Mouse (Mus musculus): ENCODE data around the gene Adgrb3. TPM values are rescaled to one million over a fixed set of nuclear protein-coding genes. Genes with fewer than 3 reads are reported as not detected.
"Not testable (repeated sequence)": the region's sequence is repeated elsewhere in the genome, so short reads cannot be mapped to it uniquely, and the experiment has no call there.

The Adgrb3 gene
- polyA plus RNA-seq, 1 experiment from 2014 or later = 62.0 TPM

DNA sequence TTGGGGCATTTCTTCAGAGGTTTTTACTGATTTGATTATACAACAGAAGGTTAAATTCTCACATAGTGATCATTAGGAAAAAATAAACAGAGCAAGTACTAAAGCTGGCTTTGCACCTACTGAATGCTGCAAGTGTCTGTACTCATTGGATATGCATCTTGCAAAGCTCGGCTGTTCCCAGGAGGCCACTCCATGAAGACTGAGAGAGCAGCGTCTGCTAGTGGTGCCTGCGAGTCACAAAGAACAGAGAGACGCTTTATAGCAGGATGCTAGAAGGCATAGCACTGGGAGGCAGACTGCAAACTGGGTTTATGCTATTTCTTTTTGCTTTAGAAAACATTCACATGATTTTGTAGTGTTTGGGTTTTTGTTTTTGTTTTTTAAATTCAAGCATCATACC is 325.2 kb downstream of the Adgrb3 start:
- H3K9ac ChIP-seq = 0 out of 2 replicates have a peak overlapping the region, but pooled peaks have one; percentile 31
- no peaks in the 10 kb centered on the region for H3K9me3 ChIP-seq (ENCODE audit: control insufficient read depth, low read length)
- H3K4me1 ChIP-seq (replicated peaks; ENCODE audit: control insufficient read depth, insufficient read depth, low read length) = peaks cover 13% of the 10 kb centered on the region; the same call in 1 of the 2 replicates
- WGBS = 4% methylated on average over 4 of the region's 4 CpGs
- H3K36me3 ChIP-seq (replicated peaks; ENCODE audit: control insufficient read depth, insufficient read depth) = no peaks in the 10 kb centered on the region
- DNase-seq (ENCODE audit: low spot score) (peak; percentile 82), ATAC-seq (ENCODE audit: low FRiP score) (peak; percentile 90)
- no peak overlapping the region for H3K4me3 ChIP-seq (replicated peaks; ENCODE audit: low read length)
- peak overlapping the region; percentile 18 for H3K4me2 ChIP-seq (replicated peaks)
- no peaks in the 10 kb centered on the region for H3K27me3 ChIP-seq (ENCODE audit: control insufficient read depth, insufficient read depth, low read length)
- peak overlapping the region; percentile 80 for H3K27ac ChIP-seq

DNA sequence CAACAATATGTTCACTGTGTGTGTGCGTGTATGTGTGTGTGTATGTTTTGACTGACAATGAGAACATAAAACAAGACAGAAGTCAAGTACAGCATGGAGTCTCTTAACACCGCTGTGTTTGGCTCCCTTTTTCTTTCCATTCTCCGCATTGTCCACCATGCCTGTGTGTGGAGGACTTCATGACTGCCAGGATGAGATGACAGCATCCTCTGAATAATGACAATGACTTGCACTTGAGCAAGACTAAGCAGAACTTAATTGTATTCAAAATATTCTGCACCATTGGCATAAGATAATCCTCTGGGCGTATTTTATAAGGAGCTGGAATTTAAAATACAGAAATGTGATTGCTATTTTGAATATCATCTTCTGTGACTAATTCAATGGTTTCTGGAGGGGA is 326.0 kb downstream of the Adgrb3 start:
- DNase-seq (ENCODE audit: low spot score) (no peak), ATAC-seq (ENCODE audit: low FRiP score) (no peak)
- WGBS = 73% methylated on average over 4 of the region's 4 CpGs
- H3K9me3 ChIP-seq (ENCODE audit: control insufficient read depth, low read length) = no peaks in the 10 kb centered on the region
- no peaks in the 10 kb centered on the region for H3K36me3 ChIP-seq (replicated peaks; ENCODE audit: control insufficient read depth, insufficient read depth)
- no peak overlapping the region for H3K9ac ChIP-seq
- H3K4me3 ChIP-seq (replicated peaks; ENCODE audit: low read length) = no peak overlapping the region
- no peaks in the 10 kb centered on the region for H3K27me3 ChIP-seq (ENCODE audit: control insufficient read depth, insufficient read depth, low read length)
- peak overlapping the region; percentile 80; the same call in 1 of the 2 replicates for H3K27ac ChIP-seq
- no peak overlapping the region for H3K4me2 ChIP-seq (replicated peaks)
- H3K4me1 ChIP-seq (replicated peaks; ENCODE audit: control insufficient read depth, insufficient read depth, low read length) = peaks cover 13% of the 10 kb centered on the region; the same call in 1 of the 2 replicates

DNA sequence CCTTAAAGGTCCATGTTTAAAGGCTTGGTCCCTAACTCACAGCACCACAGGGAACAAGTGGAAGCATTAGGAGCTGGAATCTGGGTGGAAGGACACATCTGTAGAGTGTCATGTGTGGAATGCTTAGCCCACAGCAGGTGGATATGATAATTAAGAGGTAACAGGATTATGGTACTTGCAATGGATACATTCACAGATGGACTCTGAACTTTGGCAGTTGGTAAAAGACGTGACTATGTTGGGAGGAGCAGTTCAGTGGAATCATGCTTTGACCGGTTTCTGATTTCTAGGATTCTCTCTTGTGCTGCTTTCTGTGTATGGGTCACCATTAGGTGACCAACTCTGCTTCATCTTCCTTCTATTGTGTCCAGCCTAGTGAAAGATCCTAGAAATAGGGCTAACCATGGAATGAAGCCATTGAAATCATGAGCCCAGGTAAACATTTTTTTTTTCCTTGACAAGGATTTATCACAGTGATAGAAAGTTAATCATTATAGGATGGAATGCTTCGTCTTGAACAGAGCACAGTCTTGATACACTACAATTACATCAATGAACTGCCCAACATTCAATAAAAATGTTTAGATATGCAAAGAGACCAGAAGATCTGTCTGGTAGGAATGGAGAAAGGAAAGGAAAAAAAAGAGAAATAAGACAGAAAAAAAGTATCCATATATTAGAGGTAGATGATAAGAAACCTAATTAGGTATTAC is 334.1 kb downstream of the Adgrb3 start:
- no peaks in the 10 kb centered on the region for H3K4me1 ChIP-seq (replicated peaks; ENCODE audit: control insufficient read depth, insufficient read depth, low read length)
- no peaks in the 10 kb centered on the region for H3K9me3 ChIP-seq (ENCODE audit: control insufficient read depth, low read length)
- DNase-seq (ENCODE audit: low spot score) = no peak
- no peak overlapping the region for H3K4me3 ChIP-seq (replicated peaks; ENCODE audit: low read length)
- WGBS = 83% methylated on average over 3 of the region's 3 CpGs
- H3K27me3 ChIP-seq (ENCODE audit: control insufficient read depth, insufficient read depth, low read length) = no peaks in the 10 kb centered on the region
- no peak for ATAC-seq (ENCODE audit: low FRiP score)
- H3K9ac ChIP-seq = no peak overlapping the region
- H3K36me3 ChIP-seq (replicated peaks; ENCODE audit: control insufficient read depth, insufficient read depth) = no peaks in the 10 kb centered on the region
- no peak overlapping the region for H3K27ac ChIP-seq
- no peak overlapping the region for H3K4me2 ChIP-seq (replicated peaks)

DNA sequence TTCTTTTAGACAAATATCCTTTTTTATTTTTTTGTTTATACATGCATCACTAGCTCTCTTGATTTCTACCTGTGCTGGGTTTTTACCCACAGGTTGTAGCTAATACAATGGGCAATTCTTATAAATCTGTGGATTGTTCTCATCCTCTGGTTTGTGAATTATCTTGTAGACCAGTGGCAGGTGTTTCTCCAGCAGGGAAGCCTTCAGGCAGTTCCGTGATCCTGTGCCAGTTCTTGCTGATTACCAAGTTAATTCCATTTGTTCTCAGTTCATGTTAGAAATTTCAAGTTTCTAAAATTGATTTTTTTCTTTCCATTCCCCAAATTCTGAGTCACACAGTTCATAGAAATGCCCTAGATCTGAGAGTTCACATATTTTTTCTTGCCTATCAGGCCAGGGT is 338.0 kb downstream of the Adgrb3 start:
- DNase-seq (ENCODE audit: low spot score) (no peak), ATAC-seq (ENCODE audit: low FRiP score) (no peak)
- Histone ChIP-seq H3K27ac (no peak overlapping the region), H3K4me1 (replicated peaks; ENCODE audit: control insufficient read depth, insufficient read depth, low read length) (no peaks in the 10 kb centered on the region), H3K9ac (no peak overlapping the region), H3K36me3 (replicated peaks; ENCODE audit: control insufficient read depth, insufficient read depth) (peaks cover 3% of the 10 kb centered on the region; the same call in 1 of the 2 replicates), H3K27me3 (ENCODE audit: control insufficient read depth, insufficient read depth, low read length) (no peaks in the 10 kb centered on the region), H3K4me2 (replicated peaks) (no peak overlapping the region), H3K4me3 (replicated peaks; ENCODE audit: low read length) (no peak overlapping the region), H3K9me3 (ENCODE audit: control insufficient read depth, low read length) (no peaks in the 10 kb centered on the region)
- 81% methylated on average over 1 of the region's 1 CpGs for WGBS

DNA sequence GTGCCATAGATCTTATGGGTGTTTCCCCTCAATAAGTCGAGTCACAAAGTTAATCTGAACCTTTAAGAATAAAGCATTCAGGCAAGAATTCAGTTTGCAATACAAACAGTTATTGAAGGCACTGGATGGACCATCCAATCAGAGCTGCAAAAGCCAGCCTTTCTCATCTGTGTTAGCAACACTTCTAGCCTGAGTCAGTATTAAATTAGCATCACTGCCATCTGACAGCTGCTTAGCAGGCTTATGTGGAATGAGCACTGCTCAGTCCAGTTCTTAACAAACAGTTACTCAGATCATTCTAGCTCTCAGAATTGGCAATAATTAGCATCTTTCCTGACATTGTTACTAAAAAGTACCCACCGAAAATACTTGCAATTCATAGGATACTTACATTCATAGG is 339.3 kb downstream of the Adgrb3 start:
- H3K9me3 ChIP-seq (ENCODE audit: control insufficient read depth, low read length) = no peaks in the 10 kb centered on the region
- no peak overlapping the region for H3K9ac ChIP-seq
- no peak overlapping the region for H3K27ac ChIP-seq
- H3K4me1 ChIP-seq (replicated peaks; ENCODE audit: control insufficient read depth, insufficient read depth, low read length) = no peaks in the 10 kb centered on the region
- WGBS = 87% methylated on average over 2 of the region's 2 CpGs
- H3K27me3 ChIP-seq (ENCODE audit: control insufficient read depth, insufficient read depth, low read length) = no peaks in the 10 kb centered on the region
- H3K4me2 ChIP-seq (replicated peaks) = no peak overlapping the region
- H3K36me3 ChIP-seq (replicated peaks; ENCODE audit: control insufficient read depth, insufficient read depth) = peaks cover 3% of the 10 kb centered on the region; the same call in 1 of the 2 replicates
- DNase-seq (ENCODE audit: low spot score) = no peak
- no peak for ATAC-seq (ENCODE audit: low FRiP score)
- no peak overlapping the region for H3K4me3 ChIP-seq (replicated peaks; ENCODE audit: low read length)

DNA sequence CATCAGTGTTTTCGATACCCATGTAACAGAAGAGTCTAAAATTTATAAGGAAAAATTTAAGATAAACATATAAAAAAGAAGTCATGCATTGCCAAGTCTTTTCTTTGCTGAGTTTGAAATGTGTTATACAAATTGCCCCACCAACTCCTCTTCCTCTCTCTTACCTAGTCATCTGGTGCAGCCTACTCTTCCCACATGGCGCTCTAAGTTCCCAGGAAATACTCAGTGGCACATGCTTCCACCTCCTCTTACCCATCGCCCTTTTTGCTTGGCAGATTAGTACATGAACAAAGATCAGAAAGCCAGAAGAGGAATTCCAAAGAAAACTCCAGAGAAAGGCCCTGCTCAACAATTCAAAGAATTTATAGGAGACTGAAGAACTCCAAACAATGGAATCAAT is 353.8 kb downstream of the Adgrb3 start:
- Histone ChIP-seq H3K36me3 (replicated peaks; ENCODE audit: control insufficient read depth, insufficient read depth) (no peaks in the 10 kb centered on the region), H3K9me3 (ENCODE audit: control insufficient read depth, low read length) (no peaks in the 10 kb centered on the region), H3K4me2 (replicated peaks) (no peak overlapping the region), H3K4me3 (replicated peaks; ENCODE audit: low read length) (no peak overlapping the region), H3K27ac (no peak overlapping the region), H3K4me1 (replicated peaks; ENCODE audit: control insufficient read depth, insufficient read depth, low read length) (no peaks in the 10 kb centered on the region), H3K9ac (no peak overlapping the region), H3K27me3 (ENCODE audit: control insufficient read depth, insufficient read depth, low read length) (no peaks in the 10 kb centered on the region)
- DNase-seq (ENCODE audit: low spot score) (no peak), ATAC-seq (ENCODE audit: low FRiP score) (no peak)
- WGBS = 79% methylated on average over 3 of the region's 3 CpGs

DNA sequence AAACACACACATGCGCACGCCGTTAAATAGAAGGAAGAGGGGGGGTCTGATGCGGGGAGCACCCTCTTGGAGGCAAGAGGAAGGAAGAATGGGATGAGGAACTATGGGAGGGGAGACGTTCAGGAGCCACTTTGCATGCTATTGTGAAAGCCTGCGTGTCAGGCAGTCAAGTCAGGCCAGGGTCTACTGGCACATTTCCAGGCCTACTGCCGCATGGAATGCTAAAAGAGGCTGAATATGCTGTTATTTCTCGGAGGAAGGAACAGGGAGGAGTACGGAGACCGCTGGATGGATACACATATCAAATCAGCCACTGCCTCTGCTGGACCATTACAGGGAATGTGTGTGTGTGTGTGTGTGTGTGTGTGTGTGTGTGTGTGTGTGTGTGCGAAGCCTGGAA is 355.0 kb downstream of the Adgrb3 start:
- H3K36me3 ChIP-seq (replicated peaks; ENCODE audit: control insufficient read depth, insufficient read depth) = no peaks in the 10 kb centered on the region
- H3K9me3 ChIP-seq (ENCODE audit: control insufficient read depth, low read length) = no peaks in the 10 kb centered on the region
- H3K4me2 ChIP-seq (replicated peaks) = no peak overlapping the region
- no peaks in the 10 kb centered on the region for H3K27me3 ChIP-seq (ENCODE audit: control insufficient read depth, insufficient read depth, low read length)
- peak; percentile 55 for DNase-seq (ENCODE audit: low spot score)
- no peak overlapping the region for H3K4me3 ChIP-seq (replicated peaks; ENCODE audit: low read length)
- no peaks in the 10 kb centered on the region for H3K4me1 ChIP-seq (replicated peaks; ENCODE audit: control insufficient read depth, insufficient read depth, low read length)
- no peak overlapping the region for H3K27ac ChIP-seq
- peak; percentile 57; the same call in 1 of the 2 replicates for ATAC-seq (ENCODE audit: low FRiP score)
- WGBS = 58% methylated on average over 11 of the region's 11 CpGs
- H3K9ac ChIP-seq = no peak overlapping the region

DNA sequence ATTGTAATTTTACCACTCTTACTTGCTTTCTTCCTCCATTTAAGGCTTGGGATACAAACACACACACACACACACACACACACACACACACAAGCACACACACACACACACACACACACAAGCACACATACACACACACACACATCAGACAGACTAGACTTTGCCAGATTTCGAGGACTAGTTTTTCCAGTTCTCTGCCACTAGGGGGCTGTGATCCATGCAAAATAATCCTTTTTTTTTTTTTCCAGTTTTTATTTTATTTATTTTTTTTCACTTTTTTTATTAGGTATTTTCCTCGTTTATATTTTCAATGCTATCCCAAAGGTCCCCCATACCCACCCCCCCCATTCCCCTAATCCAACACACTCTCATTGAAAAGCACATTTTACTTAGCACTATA is 357.9 kb downstream of the Adgrb3 start:
- WGBS = 62% methylated on average over 2 of the region's 2 CpGs
- not testable (repeated sequence) for H3K27ac ChIP-seq; H3K4me2 ChIP-seq (replicated peaks); H3K4me3 ChIP-seq (replicated peaks; ENCODE audit: low read length); DNase-seq (ENCODE audit: low spot score); H3K4me1 ChIP-seq (replicated peaks; ENCODE audit: control insufficient read depth, insufficient read depth, low read length); H3K9me3 ChIP-seq (ENCODE audit: control insufficient read depth, low read length); H3K9ac ChIP-seq; H3K27me3 ChIP-seq (ENCODE audit: control insufficient read depth, insufficient read depth, low read length); H3K36me3 ChIP-seq (replicated peaks; ENCODE audit: control insufficient read depth, insufficient read depth); ATAC-seq (ENCODE audit: low FRiP score)

DNA sequence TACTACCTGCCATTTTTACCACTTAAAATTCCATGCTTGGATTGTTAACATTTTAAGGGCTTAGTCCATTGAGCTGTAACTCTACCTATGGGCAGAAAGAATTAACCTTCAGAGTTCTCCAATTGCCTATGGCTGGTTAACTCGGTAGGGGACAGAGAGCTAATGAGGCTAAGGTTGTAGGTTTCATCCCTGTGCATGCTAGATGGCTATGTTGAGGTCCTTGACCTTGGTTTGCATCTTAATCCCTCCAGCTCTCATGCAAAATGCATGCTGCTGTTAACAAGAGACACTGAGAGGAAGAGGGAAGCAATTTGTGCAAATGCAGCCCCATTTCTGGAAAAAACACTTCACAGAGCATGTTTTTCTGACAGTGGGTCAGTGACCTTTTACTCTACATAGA is 366.9 kb downstream of the Adgrb3 start:
- Histone ChIP-seq H3K4me3 (replicated peaks; ENCODE audit: low read length) (no peak overlapping the region), H3K27me3 (ENCODE audit: control insufficient read depth, insufficient read depth, low read length) (no peaks in the 10 kb centered on the region), H3K4me2 (replicated peaks) (no peak overlapping the region), H3K27ac (no peak overlapping the region), H3K9ac (no peak overlapping the region), H3K4me1 (replicated peaks; ENCODE audit: control insufficient read depth, insufficient read depth, low read length) (no peaks in the 10 kb centered on the region), H3K36me3 (replicated peaks; ENCODE audit: control insufficient read depth, insufficient read depth) (no peaks in the 10 kb centered on the region; the same call in 1 of the 2 replicates), H3K9me3 (ENCODE audit: control insufficient read depth, low read length) (no peaks in the 10 kb centered on the region)
- no peak for DNase-seq (ENCODE audit: low spot score)
- ATAC-seq (ENCODE audit: low FRiP score) = no peak
- 47% methylated on average over 1 of the region's 1 CpGs for WGBS
